Mouse (Mus musculus) naive thymus-derived CD4-positive, alpha-beta T cell, adult 2 months (primary cell): ENCODE results near the gene Olfr412.

ENCODE experiments used
- DNase-seq: peaks from one replicate; pipeline ENCODE4 v3.0.0-alpha.2; 2011; ENCODE audit warnings: low read depth

Gene Olfr412

GRCm38 (mm10) chr11:74413449-74413972 lies 51.6 kb downstream of the Olfr412 start:
- no peak for DNase-seq

GRCm38 (mm10) chr11:74414112-74414511 lies 52.2 kb downstream of the Olfr412 start:
- DNase-seq = no peak

- DNase-seq = no peak
These were observed 53.9 kb downstream of the Olfr412 start for GRCm38 (mm10) chr11:74415736-74416135.
